Mouse (Mus musculus) induced T-regulatory cell, adult 2 months (primary cell): Measurements from ENCODE around the gene Mapkbp1.

Experiments
- DNase-seq: peaks from one replicate; pipeline ENCODE4 v3.0.0-alpha.2; 2012; ENCODE audit warnings: low read depth

Mapkbp1 gene

DNA sequence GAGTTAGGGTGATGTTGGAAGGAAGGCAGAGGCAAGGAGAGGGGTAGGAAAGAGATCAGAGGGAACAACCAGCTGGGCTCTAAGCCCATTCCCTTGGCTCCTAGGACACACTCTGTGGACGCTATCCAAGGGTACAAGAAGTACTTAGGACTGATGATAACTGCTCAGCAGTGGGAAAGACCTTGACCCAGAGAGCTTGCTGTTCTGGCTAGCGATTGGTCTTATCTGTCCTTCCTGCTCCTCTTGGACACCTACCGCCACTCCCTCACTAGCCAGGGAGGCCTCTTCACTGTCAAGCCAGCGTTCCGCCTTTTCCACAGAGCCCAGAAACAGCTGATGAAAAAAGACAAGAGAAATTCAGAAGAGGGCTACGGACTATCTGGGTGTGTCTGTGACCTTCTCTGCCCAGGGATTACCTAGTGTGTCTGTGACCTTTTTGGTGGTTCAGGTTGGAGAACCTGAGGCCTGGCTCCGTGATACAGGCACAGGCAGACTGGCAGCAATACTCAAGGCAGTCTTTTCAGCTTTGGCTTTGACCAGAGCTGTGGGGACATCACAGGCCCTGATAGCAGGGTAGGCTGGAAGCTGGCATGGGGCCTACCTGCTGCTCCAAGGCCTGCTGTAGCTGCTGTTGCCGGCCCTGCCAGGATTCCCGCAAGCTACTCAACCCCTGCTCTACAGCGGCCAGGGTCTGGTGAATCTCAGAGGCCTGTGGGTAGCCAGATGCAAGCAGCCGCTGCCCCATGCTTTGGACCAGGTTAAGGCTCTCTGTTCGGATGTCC is 82.5 kb downstream of the Mapkbp1 start:
- DNase-seq: no peak

DNA sequence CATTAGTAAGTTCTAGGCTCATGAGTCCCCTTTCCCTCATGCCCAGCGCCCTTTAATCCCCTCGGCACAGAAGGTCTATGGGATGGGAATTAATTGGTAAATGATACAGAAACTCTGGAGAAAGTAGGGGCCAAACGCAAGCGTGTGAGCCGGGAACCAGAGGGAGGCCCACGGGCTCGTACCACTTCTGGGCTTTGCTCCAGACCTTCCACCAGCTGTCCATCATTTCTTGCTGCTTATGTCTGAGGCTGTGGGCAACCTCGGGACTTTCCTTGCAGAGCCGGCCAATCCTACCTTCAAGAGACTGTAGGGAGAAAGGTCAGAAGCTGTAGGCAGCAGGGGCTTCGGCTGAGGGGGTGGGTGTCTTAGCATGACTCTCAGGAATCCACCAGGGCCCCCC is 83.4 kb downstream of the Mapkbp1 start:
- no peak for DNase-seq

DNA sequence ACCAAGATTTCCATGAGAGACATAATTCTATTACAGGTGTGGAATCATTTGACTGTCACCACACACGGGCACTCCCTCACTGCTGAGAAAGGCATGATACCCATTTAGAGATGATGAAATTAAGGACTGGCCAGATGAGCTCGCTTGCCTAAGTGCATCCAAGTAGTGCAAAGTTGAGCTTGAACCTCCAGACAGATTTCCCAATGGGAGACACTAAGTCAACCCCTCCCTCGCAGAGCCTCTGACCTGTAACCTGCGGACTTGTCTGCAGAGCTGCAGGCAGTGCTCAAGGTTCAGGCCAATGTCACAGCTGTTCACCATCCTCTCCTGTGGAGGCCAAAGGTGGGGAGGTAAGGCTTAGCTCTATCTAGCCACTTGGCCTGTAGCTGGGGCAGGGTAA is 86.3 kb downstream of the Mapkbp1 start:
- no peak for DNase-seq

DNA sequence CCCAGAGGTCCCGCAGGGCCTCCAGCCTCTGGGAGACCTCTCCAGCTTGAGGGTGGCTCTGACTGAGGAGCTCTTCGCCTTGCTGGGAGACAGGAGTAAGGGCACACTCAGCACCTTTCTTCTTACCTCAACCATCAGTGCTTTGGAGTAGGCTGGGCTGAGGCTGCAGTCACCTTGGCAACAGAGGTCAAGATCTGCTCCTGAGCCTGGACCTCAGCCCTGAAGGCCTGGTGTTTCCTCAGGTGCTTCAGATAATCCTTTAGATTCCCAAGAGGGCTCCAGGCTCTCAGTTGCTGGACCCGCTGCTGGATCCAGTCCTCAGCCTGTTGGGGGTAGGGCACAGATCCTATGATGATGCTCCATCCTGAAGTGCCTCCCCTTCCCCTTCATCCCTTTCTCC is 87.0 kb downstream of the Mapkbp1 start:
- DNase-seq: no peak

DNA sequence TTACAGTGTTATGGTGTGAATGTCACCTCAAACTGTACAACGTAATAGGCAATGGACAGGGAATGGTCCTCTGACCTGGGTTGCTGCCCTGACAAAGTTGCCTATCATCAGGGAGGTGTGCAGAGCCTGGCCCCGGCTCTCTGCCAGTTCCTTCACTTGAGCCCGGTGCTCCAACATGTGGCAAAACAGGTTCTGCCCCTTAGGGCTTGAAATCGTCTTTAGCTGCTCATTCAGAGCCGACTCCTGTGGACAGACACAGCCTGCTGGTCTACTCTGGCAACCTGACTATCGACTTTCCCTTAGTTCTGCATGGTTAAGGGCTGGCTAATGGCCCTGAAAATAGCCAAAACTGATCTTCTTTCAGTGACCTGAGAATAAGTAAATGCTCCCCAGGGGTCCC is 87.7 kb downstream of the Mapkbp1 start:
- no peak for DNase-seq

DNA sequence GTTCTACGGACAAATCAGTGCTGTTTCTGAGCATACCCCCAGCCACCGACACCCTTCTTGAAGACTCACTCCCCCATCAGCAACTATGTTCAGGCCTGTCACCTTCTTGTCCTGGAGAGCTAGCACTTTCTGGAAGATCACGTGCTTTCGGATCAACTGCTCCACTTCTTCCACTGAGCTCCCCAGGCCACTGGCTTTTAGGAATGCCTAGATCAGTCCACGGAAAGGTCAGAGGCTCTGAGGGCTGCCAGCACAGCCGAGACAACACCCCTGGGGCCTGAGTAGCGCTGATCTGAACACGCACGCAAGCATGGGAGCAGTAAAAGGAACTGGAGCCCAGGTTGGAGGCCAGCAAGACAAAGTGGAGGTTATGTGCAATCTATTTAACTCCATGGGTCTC is 88.2 kb downstream of the Mapkbp1 start:
- DNase-seq: no peak

DNA sequence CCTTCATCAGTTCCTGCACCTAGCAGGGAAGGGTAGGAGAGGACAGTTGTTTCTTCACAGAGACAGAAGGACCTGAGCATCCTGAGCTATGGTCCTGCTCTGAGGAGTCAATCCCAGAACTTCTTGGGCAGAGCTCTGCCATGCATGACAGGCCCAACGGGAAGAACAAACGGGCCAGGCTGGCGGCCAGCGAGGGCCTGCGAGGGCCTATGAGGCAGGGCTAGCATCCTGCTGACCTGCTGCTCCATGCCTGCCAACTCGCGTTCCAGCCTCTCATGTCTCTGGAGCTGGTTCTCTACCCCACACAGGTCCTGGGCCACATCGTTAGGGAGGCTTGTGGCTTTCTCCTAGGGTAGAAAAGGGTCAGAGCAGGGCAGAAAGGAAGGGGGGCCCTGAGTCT is 89.7 kb downstream of the Mapkbp1 start:
- no peak for DNase-seq

DNA sequence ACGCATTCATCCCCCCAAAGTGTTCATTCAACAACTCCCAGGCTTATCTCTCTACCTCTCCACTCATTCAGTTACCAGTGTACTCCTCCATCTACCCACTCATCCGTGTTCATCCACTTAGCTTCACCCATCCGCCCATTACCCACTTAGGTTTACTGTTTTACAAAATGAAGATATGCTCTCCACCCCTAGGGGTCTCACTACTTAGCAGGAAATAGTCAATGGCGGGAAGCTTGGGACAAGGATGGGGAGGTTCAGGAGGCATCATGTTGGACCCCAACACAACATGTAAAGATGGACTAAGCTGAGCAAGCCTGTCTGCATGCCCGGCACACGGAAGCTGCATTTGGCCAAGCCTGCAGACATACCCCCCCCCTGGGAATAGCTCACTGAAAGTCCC is 92.1 kb downstream of the Mapkbp1 start:
- DNase-seq: no peak

DNA sequence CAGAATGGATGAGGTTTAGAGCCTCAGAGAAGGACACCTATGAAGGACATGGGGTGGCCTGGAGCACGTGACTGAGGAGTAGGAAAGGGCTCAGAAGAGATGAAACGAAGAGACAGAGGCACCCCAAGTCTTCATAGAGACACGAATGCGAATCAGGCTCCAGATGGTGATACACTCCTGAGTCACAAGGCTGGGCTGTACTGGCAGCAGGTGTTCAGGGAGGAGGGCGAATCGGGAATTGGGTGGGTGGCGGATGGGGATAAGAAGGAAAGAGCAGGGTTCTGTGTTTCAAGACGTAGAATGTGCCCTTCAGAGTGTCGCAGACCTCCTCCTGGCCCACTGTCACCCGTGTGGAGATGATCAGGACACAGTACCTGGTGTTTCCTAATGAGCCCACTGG is 92.7 kb downstream of the Mapkbp1 start:
- no peak for DNase-seq

DNA sequence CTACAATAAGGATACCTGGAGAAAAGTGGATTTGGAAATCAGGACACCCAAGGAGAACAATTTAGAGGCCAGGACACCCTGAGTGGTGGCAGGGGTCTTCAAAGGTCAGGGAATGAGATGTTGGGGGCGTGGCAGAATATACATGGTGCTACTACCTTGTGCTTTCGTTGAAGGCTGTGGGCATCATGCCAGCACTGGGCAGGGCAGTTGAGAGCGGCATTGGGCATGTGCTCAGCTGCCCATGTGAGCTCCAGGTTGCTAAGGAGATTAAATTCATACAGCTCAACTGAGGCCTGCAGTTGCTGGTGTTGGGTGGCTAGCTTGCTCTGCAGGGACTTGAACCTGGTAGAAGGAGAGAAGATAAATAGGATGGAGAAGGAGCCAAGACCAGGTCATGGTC is 93.7 kb downstream of the Mapkbp1 start:
- DNase-seq: no peak

DNA sequence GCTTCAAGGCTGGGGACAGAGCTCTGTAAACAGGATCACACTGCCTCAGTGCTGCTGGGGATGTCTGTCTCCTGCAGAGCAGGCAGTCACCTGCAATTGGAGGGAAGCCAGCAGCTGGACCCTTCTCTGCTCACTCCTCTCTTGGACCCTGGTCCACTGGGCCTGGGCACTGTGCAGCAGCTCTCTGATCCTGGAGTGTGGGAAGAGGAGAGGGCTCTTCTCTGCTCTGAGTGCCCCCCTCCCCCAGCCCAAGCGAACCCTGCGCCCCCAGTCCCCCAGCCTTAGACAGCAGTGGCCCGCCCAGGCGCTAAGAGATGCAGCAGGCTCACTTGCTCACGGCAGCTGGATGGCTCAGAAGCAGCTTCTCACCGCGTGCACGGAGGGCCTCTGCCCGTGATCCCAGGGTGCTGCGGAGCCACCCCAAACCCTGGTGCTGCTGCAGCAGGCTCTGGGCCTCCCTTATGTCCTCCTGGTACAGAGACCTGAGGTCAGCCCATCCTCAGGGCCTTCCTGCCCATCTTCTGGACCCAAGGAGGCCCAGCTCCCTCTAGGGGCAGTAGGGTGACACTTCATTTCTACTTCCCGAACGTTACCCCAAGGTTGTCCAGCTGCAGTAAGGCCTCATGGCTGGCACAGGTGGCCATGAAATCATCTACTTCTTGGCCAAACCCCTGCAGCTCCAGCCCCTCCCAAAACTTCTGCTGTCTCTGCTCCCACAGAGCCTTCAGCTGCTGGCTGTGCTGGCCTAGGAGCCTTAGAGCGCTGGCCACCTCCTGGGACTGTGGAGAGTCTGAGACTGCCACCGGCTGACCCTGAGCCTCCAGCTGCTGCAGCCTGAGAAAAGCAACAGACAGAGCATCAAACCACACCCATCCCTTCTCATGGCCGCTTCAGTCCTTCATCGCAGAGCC is 96.3 kb downstream of the Mapkbp1 start:
- peak; percentile 47 for DNase-seq

DNA sequence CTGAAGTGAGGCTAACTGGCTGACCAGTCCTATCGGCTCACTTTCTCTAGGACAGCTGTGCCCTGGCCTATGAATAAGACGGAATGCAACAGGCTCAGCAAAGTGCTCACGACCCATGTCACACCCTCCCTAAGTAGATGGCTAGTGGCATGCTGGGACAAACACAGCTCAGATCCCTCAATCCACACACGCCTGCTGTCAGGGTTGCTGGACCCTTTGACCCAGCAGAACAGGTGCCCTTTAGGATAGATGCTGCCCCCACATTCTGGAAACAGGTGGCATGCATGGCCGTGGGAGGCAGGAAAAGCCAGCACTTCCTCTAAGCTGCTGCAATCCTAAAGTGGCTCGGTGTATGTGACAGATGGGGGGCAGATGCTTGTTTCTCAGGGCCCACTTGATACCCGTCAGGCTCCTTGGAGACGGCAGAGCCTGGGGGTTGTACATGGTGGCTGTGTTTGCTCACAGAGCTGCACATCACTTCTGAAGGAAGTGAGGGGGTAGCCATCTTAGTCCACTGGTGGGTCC is 97.0 kb downstream of the Mapkbp1 start:
- DNase-seq: no peak

DNA sequence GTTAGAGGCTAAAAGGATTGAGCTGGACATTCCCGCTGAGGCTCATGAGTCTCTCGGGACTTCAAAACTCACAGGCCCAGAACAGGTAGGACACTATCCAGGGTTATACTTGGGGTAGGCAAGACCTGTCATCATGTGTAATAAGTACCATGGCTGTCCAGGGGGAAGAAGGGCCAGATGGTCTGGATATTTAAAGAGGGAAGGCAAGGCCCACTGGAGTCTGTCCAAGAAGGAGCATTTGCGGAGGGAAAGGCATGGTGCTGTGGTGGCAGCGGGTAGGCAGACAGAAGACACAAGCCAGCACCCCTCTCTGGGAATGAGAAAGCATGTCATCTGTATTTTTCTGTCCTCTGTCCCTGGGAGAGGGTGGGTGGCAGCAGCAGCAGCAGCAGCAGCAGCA is 101.6 kb downstream of the Mapkbp1 start:
- DNase-seq: no peak

DNA sequence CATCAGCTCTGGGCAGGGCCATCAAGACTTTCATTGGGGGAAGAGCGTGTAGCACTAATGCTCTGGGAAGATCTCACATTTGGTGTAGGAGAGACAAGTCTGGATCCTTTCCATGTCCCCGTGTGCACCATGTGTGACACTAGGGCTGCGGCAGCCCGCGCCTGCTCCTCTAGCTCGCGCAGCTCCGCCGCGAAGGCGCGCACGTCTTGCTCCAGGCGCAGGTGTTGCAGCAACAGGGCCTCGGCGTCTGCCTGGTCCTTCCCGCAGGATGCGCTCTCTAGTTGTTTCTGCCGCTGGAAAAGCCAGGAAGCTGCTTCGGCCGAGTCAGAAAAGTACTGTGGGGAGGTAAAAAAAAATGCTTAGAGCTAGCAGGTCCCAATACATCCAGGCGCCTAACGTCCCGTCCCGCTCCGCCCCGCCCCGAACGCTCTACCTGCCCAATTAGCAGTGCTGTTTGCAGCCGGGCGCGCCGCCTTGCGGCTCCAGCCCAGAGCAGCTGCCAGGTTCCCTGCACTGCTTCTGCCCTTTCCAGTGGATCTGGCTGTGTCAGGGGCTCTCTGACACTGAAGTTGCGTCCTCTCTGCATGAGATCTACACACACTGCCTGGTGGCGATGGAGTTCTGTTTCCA is 103.7 kb downstream of the Mapkbp1 start:
- DNase-seq: peak; percentile 67
